Mouse (Mus musculus): ENCODE results near the gene Herc1.
"Not testable (repeated sequence)": the region's sequence is repeated elsewhere in the genome, so short reads cannot be mapped to it uniquely, and the experiment has no call there.

Herc1 gene

DNA sequence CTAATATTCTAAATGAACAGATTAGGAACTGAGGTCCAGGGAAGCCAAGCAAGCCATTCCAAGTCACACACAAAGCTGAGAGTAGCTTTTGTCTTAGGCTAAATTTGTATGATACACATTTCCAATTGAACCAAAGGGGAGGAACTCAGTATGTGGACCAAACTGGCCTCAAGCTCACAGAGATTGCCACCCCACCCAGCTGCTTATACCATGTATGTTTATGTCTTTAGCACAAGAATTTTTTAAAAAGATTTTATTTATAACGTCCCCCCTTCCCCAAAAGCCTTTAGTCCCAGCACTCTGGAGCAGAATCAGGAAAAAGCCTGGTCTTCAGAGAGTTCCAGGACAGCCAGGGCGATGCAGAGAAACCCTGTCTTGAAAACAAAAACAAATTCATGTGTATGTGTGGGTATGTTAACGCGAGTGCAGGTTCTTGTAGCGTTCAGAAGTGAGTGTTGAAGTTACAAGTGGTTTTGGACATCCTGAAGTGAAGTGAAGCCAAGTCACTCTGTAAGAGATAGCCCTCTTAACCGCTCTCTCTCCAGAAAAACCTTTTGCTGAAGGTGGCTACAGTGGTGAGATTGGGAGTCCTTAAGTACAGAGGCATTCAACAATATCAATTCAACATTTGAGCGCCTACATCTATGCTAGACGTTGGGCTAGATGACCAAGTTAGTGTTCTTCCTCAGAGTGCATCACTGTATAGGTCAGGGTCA, 948 bp upstream of the Herc1 start:
- DNase-seq (ENCODE audit: low spot score in 2 of 2): no peak

DNA sequence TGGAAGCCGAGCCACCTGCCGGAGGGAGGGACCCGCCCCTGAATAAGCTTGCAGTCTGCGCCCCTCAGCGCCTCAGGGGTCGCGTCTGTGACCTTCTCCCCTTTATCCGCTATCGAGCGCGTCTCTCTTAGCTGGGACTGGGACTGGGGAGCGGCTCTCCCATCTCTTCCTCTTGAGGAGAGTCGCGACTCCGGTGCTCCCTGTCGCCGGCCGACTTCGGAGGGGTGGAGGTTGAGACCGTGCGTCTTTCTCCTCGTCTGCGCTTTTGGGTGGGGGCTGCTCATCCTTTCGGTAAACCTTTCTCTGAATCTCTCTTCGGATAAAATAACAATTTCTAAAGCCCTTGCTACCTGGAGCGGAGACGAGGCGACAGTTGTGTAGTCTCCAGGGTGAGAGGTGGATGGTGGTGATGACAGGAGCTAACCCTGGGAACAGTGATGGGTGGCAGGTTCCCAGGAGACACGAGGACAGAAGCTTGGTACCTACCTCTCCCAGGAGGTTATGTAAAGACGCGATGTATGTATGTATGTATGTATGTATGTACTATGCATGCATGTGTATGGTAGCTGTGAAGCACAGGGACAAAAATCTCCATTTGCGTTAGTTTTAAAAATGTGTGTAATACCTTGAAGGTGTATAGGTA, 659 bp downstream of the Herc1 start:
- peak; percentile 21 to 27 for DNase-seq (ENCODE audit: low spot score in 2 of 2)

GRCm38 (mm10) chr9:66352704-66353103, 2.5 kb downstream of the Herc1 start:
- no peak for DNase-seq (ENCODE audit: low spot score in 2 of 2)

DNA sequence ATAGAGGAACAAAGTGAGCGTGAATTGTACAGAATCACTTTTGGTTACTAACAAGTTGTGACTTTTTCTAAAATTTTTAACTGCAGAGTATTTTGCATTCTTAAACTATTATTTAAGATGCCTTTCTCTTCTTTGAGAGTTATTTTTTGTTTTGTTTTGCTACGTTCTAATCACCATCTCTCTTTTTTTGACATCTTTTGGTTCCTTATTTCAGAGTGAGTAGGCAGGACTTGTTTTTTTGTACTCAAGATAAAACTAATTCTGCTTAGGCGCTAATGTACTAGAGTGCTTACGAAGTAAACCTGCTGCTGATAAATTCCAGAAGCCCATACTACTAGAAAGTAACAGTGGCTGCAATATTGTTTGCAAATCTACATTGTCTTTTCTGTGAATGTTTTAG, 8.9 kb downstream of the Herc1 start:
- DNase-seq (ENCODE audit: low spot score in 2 of 2): no peak

GRCm38 (mm10) chr9:66360143-66360690, 10.0 kb downstream of the Herc1 start:
- DNase-seq (ENCODE audit: low spot score in 2 of 2): no peak

GRCm38 (mm10) chr9:66368890-66369433, 18.7 kb downstream of the Herc1 start:
- DNase-seq (ENCODE audit: low spot score in 2 of 2): no peak

GRCm38 (mm10) chr9:66370334-66370733, 20.1 kb downstream of the Herc1 start:
- no peak for DNase-seq (ENCODE audit: low spot score in 2 of 2)

- no peak for DNase-seq (ENCODE audit: low spot score in 2 of 2)
Measured at GRCm38 (mm10) chr9:66370847-66371246, 20.6 kb downstream of the Herc1 start.

GRCm38 (mm10) chr9:66373432-66373831, 23.2 kb downstream of the Herc1 start:
- DNase-seq (ENCODE audit: low spot score in 2 of 2): no peak

DNA sequence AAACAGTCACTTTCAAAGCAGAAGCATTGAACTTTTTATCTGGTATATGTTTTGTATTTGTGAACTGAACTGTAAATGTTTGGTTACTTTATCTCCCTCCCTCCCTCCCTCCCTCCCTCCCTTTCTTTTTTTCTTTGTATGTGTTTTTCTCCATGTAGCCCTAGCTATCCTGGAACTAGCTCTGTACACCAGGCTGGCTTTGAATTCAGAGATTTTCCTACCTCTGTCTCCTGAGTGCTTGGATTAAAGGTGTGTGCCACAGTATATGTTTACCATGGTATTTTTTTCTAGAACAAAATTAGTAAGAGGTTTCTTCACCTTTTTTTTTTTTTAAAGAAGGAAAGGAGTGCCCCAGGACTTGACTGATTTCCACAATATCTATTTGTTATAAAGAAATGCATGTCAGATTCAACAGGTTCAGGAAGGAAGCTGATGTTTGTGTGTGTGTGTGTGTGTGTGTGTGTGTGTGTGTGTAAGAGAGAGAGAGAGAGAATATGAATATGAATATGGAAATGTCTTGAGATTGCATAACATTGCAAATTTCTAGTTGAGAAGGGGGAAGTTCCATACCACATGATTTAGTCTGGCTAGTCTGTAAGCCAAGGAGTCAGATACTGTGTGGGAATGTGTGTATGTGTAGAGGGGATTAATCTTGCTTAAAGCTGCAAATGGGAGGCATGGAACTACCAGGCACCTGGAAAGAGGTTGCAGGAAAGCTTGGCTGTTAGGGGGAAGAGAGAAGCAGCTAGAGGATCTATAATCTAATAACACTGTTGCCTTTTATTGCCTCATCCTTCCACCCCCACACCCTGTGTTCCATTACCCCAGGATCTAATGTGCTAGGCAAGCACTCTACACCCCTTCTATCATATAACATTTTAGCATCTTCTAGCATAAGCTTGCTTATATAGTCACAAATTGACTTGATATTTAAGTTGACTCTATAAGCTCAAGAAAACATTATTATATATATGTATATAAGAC, 24.5 kb downstream of the Herc1 start:
- no peak for DNase-seq (ENCODE audit: low spot score in 2 of 2)

DNA sequence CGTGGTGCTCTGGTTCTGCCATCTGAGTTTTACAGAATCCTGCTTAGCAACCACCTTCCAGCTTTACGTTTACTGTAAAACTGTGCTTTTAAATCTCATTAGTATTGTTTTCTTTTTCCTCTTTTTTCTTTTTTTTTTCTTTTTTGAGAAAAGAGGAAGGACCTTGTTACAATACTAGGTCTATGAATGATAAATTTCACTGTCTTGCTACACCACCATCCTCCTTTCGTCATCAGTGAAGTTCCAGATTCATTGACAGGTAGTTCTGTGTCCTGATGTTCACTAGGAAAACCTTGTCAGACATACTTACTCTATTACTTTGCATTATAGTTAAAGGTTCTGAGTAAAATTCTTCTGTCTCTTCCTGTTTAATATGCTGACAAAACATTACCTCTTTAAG, 33.2 kb downstream of the Herc1 start:
- DNase-seq (ENCODE audit: low spot score in 2 of 2): no peak

GRCm38 (mm10) chr9:66390338-66390737, 40.1 kb downstream of the Herc1 start:
- not testable (repeated sequence) for DNase-seq (ENCODE audit: low spot score in 2 of 2)

GRCm38 (mm10) chr9:66393304-66393703, 43.1 kb downstream of the Herc1 start:
- DNase-seq (ENCODE audit: low spot score in 2 of 2): no peak

DNA sequence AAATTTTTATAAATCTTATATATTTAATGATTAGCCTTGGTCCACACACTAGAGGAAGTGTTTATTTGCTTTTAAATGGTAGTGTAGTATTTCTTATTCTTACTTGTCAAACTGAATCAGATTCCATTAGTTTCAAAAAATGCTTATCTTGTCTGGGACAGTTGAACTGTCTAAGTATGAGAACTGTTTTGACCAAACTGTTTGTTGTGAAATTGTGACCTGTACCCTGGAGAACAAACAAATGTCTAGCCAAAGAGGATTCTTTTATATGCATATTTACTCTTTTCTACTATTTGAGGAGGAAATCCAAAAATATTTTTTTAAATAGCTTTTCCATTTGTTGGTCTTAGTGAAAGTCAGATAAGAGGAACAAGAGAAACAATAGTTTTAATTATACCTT, 73.2 kb downstream of the Herc1 start:
- DNase-seq (ENCODE audit: low spot score in 2 of 2): no peak

GRCm38 (mm10) chr9:66440007-66440406, 89.8 kb downstream of the Herc1 start:
- no peak for DNase-seq (ENCODE audit: low spot score in 2 of 2)

GRCm38 (mm10) chr9:66448253-66448652, 98.0 kb downstream of the Herc1 start:
- DNase-seq (ENCODE audit: low spot score in 2 of 2): no peak

- DNase-seq (ENCODE audit: low spot score in 2 of 2): no peak
Measured at GRCm38 (mm10) chr9:66465087-66465486, 114.8 kb downstream of the Herc1 start.

GRCm38 (mm10) chr9:66477785-66478184, 127.5 kb downstream of the Herc1 start:
- DNase-seq (ENCODE audit: low spot score in 2 of 2): no peak

- no peak for DNase-seq (ENCODE audit: low spot score in 2 of 2)
Measured at GRCm38 (mm10) chr9:66483429-66483828, 133.2 kb downstream of the Herc1 start.

DNA sequence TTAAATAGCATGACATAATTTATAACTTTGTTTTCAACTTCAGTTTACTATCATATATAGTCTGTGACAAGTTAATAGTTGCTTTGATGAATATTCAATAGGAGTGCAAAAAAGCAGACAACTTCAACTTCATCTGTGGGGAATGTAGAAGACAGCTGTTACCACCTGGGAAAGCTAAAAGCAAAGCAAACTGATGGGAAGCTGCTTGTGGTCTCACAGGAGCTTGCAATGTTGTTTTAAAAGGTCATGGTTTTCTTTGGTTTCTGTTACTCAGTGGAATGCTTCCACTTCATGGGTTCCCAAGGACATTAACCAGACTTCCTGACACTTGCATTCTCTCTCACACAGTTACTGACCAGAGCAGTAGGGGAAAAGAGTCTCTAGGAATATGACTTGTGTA, 138.5 kb downstream of the Herc1 start:
- no peak for DNase-seq (ENCODE audit: low spot score in 2 of 2)

GRCm38 (mm10) chr9:66492361-66492760, 142.1 kb downstream of the Herc1 start:
- no peak for DNase-seq (ENCODE audit: low spot score in 2 of 2)

GRCm38 (mm10) chr9:66493992-66494391, 143.7 kb downstream of the Herc1 start:
- DNase-seq (ENCODE audit: low spot score in 2 of 2): no peak

All from frontal cortex, postnatal 14 days (tissue).